Mouse (Mus musculus) megakaryocyte progenitor cell, adult 5-6 weeks (primary cell): ENCODE results near the gene Mapk1ip1l. TPM values are rescaled to one million over a fixed set of nuclear protein-coding genes. Genes with fewer than 3 reads are reported as not detected.

Experiments used
- ATAC-seq: replicated peaks from 2 replicates; pipeline ENCODE4 v1.8.0; 2016; ENCODE audit warnings: mild to moderate bottlenecking, moderate TSS enrichment, inconsistent platforms; ENCODE audit not compliant: poor library complexity
- total RNA-seq, 2 experiments: library from RNA; stranded (forward) in 1 of 2; stranded (reverse) in 1 of 2; fragments of 157-497, 149-512 nt in 1 of 2; fragments of 200-1000 nt in 1 of 2; gene quantifications; 2 replicates each; pipeline versions ENCODE4 v1.2.3 to v1.2.4; 2015 to 2017

Mapk1ip1l gene
- total RNA-seq (2015) (76.4 and 79.4 TPM in 2 replicates), total RNA-seq (2017) (40.0 and 56.4 TPM in 2 replicates)

DNA sequence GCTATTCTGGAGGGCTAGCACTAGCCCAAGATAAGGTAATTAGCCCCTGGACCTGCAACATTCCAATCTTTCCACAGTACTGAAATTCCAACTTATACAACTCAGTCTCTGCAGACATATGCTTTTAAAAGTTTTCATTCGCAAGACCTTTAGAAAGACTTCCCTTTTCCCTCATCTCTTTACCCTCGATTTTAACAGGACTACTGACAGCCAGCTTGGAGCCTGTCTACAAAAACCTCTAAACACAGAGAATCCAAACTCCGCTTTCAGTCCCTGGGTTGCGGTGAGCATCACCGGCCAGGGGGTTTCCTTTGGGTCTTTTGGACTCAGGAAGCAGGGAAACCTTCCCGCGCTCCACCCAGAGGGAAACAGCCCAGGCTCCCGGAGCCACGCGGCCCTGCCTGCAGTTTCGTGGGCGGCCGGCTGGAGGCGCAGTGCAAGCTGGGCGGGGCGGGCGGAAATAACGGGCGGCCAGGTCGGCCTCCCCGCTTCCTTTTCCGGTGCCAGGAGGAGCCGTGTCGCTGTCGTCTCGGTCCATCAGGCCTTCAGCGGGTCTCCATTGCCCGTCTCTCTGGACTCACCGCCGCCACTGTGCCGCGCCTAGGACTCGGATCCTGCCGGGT is at the start of gene Mapk1ip1l:
Gene Mapk1ip1l (plus strand): TSS at position 482 of the 623 bp plus-strand sequence.
- peak; percentile 98 for ATAC-seq

GRCm38 (mm10) chr14:47249839-47250238 is 48.2 kb upstream of the Mapk1ip1l start:
- ATAC-seq = peak; percentile 60; the same call in 1 of the 2 replicates

DNA sequence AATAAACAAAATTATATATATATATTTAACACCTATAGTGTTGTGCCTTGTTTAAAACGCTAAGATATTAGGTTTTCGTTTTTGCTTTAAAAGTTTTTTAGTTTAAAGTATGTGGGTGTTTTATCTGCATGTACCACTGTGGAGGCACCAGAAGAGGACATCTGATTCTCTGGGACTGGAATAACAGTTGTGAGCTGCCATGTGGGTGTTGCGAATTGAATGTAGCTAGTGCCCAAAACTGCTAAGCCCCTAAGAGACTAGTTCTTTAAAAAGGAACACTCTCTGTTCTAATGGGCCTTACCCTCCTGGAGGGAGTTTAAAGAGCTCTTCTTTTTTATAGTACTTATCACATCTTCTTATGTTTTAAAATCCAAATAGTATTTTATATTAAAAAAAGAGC is 33.2 kb upstream of the Mapk1ip1l start:
- ATAC-seq = no peak

GRCm38 (mm10) chr14:47265829-47266228 is 32.2 kb upstream of the Mapk1ip1l start:
- ATAC-seq = no peak

DNA sequence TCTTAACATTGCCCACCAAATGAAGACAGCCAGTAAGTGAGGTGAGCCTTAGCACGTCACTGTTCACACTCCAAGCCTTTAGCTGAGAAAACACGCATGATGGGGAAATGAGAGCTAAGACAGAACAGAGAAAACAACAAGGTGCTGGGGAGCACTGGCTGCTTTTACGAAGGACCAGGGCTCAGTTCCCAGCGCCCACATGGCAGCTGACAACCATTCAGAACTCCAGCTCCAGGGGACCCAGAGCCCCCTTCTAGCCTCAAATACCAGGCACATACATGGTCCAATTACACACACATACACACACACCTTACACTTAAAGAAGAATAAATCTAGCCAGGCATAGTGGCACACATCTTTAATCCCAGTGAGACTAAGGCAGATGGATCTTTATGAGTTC is 29.0 kb upstream of the Mapk1ip1l start:
- no peak for ATAC-seq

DNA sequence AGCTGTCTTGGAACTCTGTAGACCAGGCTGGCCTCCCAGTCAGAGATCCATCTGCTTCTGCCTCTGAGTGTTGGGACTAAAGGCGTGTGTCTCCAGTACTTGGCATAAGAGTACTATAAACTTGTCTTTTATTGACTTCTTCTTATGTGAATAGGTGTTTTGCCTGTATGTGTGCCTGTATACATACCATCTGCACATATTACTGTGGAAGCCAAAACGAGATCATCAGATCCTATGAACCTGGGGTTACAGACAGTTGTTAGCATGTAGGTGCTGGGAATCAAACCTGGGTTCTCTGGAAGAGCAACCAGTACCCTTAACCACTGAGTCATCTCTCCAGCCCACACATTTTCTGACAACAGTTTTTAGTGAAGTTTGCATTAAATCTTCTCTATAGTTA is 28.4 kb upstream of the Mapk1ip1l start:
- ATAC-seq = no peak

DNA sequence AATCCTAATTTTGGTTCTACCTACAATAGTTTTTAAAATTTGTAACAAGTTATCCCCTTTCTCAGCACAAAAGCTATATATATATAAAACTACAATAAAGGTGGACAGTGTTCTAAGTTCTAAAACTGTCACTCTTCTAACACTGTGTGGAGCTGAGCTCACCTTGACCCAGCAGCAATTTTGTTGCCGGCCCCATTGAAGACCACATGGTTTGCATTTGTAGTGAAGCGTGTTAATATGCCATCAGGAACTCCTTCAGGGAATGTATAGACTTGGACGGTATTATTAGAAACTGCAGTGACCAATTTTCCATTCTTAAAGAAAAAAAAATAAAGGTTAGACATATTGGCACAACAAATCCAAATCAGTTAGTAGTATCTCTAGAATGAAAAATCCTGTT is 24.3 kb upstream of the Mapk1ip1l start:
- ATAC-seq = no peak

DNA sequence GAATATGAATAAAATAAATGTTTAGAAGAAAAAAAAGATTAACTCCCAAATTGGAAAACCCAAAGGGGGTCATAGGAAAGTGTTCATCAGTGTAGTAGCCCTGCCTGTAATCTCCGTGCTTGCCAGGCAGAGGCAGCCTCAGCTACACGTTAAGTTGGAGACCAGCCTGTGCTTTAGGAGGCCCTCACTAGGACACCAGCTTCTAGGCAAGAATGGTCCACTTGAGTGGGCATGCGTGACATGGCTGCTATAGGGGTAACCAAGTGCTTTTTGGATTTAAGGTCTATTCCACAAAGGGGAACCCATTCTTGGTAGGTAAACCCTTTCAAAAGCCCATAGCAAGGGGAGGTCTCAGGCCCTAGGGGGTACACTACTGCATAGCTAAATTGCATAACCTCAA is 22.6 kb upstream of the Mapk1ip1l start:
- ATAC-seq = peak; percentile 26

DNA sequence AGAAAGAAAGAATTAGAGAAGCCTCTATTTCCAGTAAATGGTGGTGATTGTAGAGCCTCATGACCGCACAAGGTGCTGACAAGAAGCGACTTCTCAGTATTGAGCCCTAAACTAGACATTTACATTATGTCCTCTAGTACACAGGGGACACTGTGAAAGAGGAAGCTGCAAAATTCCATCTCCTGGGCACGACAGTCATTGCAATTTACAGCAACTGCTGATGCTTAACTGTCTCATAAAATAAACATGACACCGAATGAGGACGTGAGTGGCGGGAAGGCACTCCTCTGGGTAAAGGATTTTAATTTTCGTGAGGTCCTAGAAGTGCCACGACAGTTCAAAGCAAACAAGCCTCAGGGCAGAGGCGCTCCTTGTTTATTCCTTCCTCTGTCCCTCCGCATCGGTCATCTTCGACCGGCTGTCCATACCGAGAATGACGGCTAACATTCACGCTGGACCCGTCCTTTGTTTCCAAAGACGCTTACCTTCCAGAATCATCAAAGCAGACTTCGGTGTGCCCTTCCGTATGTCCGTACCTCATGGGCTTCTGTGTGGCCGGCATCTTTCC is 21.9 kb upstream of the Mapk1ip1l start:
- peak; percentile 51 for ATAC-seq

DNA sequence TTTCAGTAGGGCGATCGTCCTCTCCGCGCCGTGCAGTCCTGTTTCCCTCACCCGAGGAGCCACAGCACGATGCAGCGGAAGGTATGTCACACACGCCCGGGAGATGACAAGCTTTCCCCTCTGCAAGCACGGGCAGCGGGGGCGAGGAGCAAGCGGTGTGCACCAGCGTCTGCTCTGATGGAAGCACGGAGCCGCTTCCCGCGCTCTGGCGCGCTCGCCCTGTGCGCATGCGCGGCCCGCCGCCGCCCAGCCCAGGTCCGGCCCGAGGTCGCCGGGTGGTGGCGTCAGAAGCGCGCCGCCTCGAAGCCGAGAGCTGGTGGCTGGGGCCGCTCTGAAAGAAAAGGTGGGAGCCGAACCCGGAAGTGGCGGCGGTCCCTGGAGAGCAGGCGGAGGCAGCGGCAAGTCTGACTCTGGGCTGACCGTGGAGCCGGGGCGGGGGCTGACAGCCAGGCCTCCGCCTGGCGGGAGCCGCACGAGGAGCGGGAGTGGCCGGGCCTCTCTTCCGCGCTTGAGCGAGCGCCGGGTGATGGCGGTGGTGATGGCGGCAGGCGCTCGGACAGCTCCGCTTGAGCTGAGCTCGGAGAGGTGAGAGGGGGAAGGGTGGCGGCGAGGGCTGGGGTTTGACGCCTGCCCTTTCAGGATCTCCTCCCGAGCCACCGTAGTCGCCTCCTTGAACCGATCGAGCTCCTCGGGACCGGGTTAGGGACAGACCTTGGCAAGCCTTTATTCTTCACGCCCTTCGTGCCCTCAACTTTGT is 21.3 kb upstream of the Mapk1ip1l start, which contains the start of the genes Wdhd1 and Socs4:
Gene Wdhd1 (minus strand): TSS at position 221 of the 757 bp plus-strand sequence.
Gene Socs4 (plus strand): TSS at position 295 of the 757 bp plus-strand sequence.
- ATAC-seq = peak; percentile 84

- no peak for ATAC-seq
Observed at GRCm38 (mm10) chr14:47279058-47279457, 19.0 kb upstream of the Mapk1ip1l start.

DNA sequence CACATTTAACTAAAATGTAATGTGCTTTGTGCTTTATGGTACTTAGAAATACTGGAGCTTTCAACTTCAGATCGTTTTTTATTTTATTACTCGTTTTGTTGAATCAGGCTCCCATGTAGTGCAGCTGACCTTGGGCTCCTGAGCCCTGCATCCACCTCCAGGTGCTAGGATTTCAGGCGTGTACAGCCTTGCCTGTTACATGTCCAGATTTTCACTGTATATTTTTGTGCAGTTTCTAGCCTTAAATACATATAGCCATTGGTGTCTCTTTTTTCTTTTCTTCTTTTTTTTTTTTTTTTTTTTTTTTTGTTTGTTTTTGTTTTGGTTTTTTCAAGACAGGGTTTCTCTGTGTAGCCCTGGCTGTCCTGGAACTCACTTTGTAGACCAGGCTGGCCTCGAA is 16.5 kb upstream of the Mapk1ip1l start:
- ATAC-seq = no peak

- no peak for ATAC-seq
Observed at GRCm38 (mm10) chr14:47283568-47283967, 14.5 kb upstream of the Mapk1ip1l start.

DNA sequence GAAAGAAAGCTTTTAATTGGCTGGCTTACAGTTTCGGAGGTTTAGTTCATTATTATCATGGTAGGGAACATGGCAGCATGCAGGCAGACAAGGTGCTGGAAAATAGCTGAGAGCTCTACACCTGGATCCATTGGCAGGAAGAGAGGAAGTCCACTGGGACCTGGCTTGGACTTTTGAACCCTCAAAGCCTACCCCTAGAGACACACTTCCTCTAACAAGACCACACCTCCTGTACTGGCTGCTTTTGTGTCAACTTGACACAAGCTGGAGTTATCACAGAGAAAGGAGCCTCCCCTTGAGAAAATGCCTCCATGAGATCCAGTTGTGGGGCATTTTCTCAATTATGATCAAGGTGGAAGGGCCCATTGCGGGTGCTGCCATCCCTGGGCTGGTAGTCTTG is 12.8 kb upstream of the Mapk1ip1l start:
- peak; percentile 42; the same call in 1 of the 2 replicates for ATAC-seq

DNA sequence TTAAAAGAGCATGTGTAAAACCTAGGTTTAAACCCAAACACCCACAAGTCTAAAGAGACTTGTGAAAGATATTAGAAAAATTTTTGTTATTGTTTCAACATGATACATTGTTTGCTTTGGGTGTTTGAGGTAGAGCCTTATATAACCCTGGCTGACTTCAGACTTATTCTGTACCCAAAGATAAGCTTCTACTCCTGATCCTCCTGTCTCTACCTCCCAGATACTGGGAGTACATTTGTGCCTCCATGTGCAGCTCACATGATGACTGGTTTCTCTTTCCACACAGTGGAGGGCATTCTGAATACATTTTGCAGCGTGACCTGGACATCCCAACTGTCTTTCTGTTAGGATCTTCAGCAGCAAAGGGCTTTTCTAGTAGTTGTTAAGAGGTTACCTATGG is 11.9 kb upstream of the Mapk1ip1l start:
- peak; percentile 68; the same call in 1 of the 2 replicates for ATAC-seq

DNA sequence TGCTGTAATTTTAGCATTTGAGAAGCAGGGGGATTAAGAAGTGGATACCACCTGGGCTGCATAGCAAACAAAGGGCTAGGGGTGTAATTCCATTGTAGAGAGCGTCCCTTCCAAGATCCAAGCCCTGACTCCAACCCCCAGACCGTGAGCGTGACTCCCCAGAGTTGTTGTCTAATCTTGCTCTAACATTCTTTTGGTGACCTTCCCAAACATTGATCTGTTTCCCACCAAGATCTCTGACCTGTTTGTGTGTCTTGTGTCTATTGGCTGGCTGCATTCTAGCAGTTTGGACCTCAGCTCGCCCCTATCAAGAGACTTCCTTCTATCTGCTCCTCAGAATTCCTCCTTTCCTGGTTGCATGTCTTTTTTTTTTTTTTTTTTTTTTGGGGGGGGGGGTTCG is 11.0 kb upstream of the Mapk1ip1l start:
- ATAC-seq = no peak

GRCm38 (mm10) chr14:47291772-47292171 is 6.3 kb upstream of the Mapk1ip1l start:
- ATAC-seq = no peak

- ATAC-seq = no peak
Observed at GRCm38 (mm10) chr14:47294136-47294535, 3.9 kb upstream of the Mapk1ip1l start.

GRCm38 (mm10) chr14:47296232-47296631 is 1.8 kb upstream of the Mapk1ip1l start:
- ATAC-seq = no peak

DNA sequence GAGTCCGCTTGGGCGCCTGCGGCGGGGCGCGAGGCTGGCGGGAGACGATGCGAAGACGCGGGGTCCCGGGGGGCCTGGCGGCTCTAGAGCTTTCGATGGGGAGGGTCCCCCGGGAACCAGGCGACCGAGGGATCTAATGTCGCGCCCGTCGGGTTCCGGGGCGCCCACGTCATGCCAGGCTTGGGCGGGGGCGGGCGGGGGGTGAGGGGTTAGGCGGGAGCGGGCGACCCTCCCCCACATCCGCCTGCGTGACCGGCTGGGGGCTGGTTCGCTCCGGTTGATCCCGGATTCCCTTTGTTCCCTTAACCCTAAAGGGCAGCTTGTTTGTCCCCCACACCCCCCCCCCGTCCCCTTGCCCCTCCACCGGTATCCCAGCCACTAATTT is 334 bp downstream of the Mapk1ip1l start:
- peak; percentile 12 for ATAC-seq

GRCm38 (mm10) chr14:47298819-47299261 is 774 bp downstream of the Mapk1ip1l start:
- ATAC-seq = peak; percentile 24
